Mouse (Mus musculus) neutrophil, adult 5-6 weeks (primary cell): ENCODE measurements around the gene Rfx7. TPM values are rescaled to one million over a fixed set of nuclear protein-coding genes. Genes with fewer than 3 reads are reported as not detected.
"Not testable (repeated sequence)": the region's sequence is repeated elsewhere in the genome, so short reads cannot be mapped to it uniquely, and the experiment has no call there.

Experiments used
- ATAC-seq: fragments of 151-379, 151-347 bp; 2 replicates; pipeline ENCODE4 v1.8.0; 2017; ENCODE audit warnings: mild to moderate bottlenecking, moderate TSS enrichment; ENCODE audit not compliant: insufficient number of reproducible peaks, poor library complexity, low FRiP score, severe bottlenecking; ENCODE audit errors: extremely low read depth
- total RNA-seq: library from RNA; stranded (forward); fragments of 200-1000 nt; gene quantifications from 2 replicates; pipeline ENCODE4 v1.2.3, GENCODE M21; 2017

Rfx7 gene
- total RNA-seq, 1 experiment from 2014 or later = 46.0 TPM

GRCm38 (mm10) chr9:72534985-72535384 is 2.9 kb downstream of the Rfx7 start:
- ATAC-seq = no peak

- no peak for ATAC-seq
Observed at GRCm38 (mm10) chr9:72535394-72535793, 3.4 kb downstream of the Rfx7 start.

GRCm38 (mm10) chr9:72537086-72537485 is 5.0 kb downstream of the Rfx7 start:
- no peak for ATAC-seq

- peak; percentile 63; the same call in 1 of the 2 replicates for ATAC-seq
Observed at GRCm38 (mm10) chr9:72543590-72543989, 11.6 kb downstream of the Rfx7 start.

GRCm38 (mm10) chr9:72558780-72559179 is 26.7 kb downstream of the Rfx7 start:
- ATAC-seq = no peak

- no peak for ATAC-seq
Observed at GRCm38 (mm10) chr9:72560316-72560715, 28.3 kb downstream of the Rfx7 start.

- no peak for ATAC-seq
Observed at GRCm38 (mm10) chr9:72563277-72563676, 31.2 kb downstream of the Rfx7 start.

GRCm38 (mm10) chr9:72567116-72567515 is 35.1 kb downstream of the Rfx7 start:
- no peak for ATAC-seq

- no peak for ATAC-seq
Observed at GRCm38 (mm10) chr9:72580216-72580615, 48.2 kb downstream of the Rfx7 start.

GRCm38 (mm10) chr9:72590861-72591260 is 58.8 kb downstream of the Rfx7 start:
- ATAC-seq = no peak

- peak; percentile 85 for ATAC-seq
Observed at GRCm38 (mm10) chr9:72592016-72592415, 60.0 kb downstream of the Rfx7 start.

GRCm38 (mm10) chr9:72594656-72595055 is 62.6 kb downstream of the Rfx7 start:
- not testable (repeated sequence) for ATAC-seq

GRCm38 (mm10) chr9:72600142-72600541 is 68.1 kb downstream of the Rfx7 start:
- ATAC-seq = no peak

- no peak for ATAC-seq
Observed at GRCm38 (mm10) chr9:72609771-72610170, 77.7 kb downstream of the Rfx7 start.

GRCm38 (mm10) chr9:72613884-72614283 is 81.8 kb downstream of the Rfx7 start:
- no peak for ATAC-seq

- ATAC-seq = no peak
Observed at GRCm38 (mm10) chr9:72614786-72615480, 82.9 kb downstream of the Rfx7 start.

- ATAC-seq = no peak
Observed at GRCm38 (mm10) chr9:72618037-72618436, 86.0 kb downstream of the Rfx7 start.

- ATAC-seq = no peak
Observed at GRCm38 (mm10) chr9:72623605-72624004, 91.6 kb downstream of the Rfx7 start.

- ATAC-seq = no peak
Observed at GRCm38 (mm10) chr9:72627598-72627997, 95.6 kb downstream of the Rfx7 start.

- no peak for ATAC-seq
Observed at GRCm38 (mm10) chr9:72628591-72628990, 96.6 kb downstream of the Rfx7 start.

- ATAC-seq = no peak
Observed at GRCm38 (mm10) chr9:72632198-72632597, 100.2 kb downstream of the Rfx7 start.
